Mouse (Mus musculus) gastrocnemius, postnatal 10 days (tissue): ENCODE results near the gene Ucp2. TPM values are rescaled to one million over a fixed set of nuclear protein-coding genes. Genes with fewer than 3 reads are reported as not detected.

Experiments used
- DNase-seq: peaks from one replicate; pipeline ENCODE4 v3.0.0; 2021; ENCODE audit warnings: mixed read lengths
- long read RNA-seq, 2 experiments: library from polyadenylated mRNA; stranded (forward); transcript quantifications; one replicate each; pipeline ENCODE4 v2.0.0; 2021
- total RNA-seq, 2 experiments: library from RNA; stranded (reverse); gene quantifications; 2 replicates each; pipeline ENCODE4 v1.2.3; 2021

The Ucp2 gene
- 100 to 1,000 TPM; 133 to 155 TPM for total RNA-seq
- long read RNA-seq, experiment 1, transcript Ucp2-202 (8 exons, 3,988 nt), result major isoform, 36 of 46 reads
- long read RNA-seq, experiment 1, partial matches to known transcripts, result 8 of 46 reads
- long read RNA-seq, experiment 1, other reads (novel, unspliced or antisense), result 2 of 46 reads
- long read RNA-seq, experiment 2, transcript Ucp2-202 (8 exons, 3,988 nt), result major isoform, 28 of 34 reads
- long read RNA-seq, experiment 2, partial matches to known transcripts, result 3 of 34 reads
- long read RNA-seq, experiment 2, other reads (novel, unspliced or antisense), result 3 of 34 reads

DNA sequence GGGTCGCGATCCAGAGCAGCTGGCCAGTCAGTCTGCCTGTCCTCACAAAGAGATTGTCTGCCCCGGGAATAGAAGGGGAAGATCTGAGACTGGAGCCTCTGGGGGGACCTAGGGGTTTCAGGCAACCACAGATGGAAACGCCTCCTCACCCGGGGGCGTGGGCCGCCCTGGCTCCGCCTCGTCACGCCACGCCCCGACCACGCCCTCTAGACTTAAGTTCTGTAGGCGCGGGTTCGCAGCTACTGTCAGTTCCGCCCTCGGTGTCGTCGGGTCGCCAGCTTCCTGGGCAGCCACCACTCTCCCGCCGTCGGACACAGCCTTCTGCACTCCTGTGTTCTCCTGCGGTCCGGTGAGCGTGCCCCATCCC, at the start of gene Ucp2:
Gene Ucp2 (plus strand): TSS at position 221 of the 367 bp plus-strand sequence.
- DNase-seq, result peak; percentile 79

DNA sequence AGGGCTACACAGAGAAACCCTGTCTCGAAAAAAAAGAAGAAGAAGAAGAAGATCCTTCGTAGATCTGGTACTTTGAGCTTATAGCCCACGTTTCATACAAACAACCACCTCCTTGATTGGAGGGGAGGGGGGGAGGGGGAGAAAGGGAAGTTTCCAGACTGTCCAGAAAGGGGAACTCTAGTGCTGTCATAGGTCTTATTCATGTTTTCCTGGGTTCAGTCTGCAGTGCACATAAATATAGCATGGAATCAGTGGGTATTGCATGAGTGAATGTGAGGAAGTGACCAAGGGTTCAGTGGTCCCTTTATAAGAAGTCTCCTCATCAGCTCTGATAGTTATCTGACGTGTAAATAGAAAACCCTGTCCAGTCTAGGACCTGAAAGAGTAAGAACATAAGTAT, 49.4 kb upstream of the Ucp2 start:
- no peak for DNase-seq

GRCm38 (mm10) chr7:100446271-100446670, 46.9 kb upstream of the Ucp2 start:
- no peak for DNase-seq

DNA sequence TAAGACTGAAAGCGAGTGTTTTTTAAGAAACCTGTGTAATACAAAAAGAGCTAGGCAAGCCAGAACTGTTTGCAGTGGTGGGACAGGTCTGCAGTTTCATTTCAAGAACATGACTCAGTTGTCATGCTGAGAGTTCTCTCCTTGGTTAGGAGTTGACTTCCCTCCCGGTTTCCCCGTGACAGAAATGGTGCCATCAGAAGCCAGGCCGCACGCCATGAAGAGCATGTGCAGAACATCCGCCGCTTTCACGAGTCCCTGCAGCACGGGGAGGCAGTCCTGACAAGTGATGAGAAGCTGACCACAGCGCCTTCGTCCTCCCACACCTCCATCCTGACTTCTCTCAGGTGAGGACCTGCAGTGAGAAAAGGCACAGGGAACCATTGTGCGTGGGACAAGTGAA, 44.6 kb upstream of the Ucp2 start:
- DNase-seq, result no peak

GRCm38 (mm10) chr7:100448985-100449384, 44.2 kb upstream of the Ucp2 start:
- no peak for DNase-seq

- DNase-seq, result no peak
Measured at GRCm38 (mm10) chr7:100458153-100458552, 35.0 kb upstream of the Ucp2 start.

DNA sequence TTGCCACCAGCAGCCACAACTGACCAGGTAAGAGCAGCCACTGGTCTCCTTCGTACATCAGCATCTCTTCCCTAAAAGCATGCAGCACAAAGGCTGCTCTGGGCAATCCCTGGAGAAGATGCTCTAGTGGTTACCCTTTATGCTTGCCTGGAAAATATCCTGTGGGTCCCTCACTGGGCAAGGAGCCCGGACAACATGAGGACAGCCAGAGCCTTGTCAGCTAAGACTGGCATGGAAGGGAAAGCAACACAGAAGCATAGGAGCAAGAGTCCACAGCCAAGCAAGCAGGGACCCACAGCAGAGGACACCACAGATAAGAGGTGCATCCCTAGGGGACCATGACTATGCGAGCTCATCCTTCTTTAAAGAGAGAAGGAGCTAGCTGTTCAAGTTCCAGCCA, 33.3 kb upstream of the Ucp2 start:
- no peak for DNase-seq

GRCm38 (mm10) chr7:100461621-100462151, 31.5 kb upstream of the Ucp2 start:
- DNase-seq, result peak; percentile 38

GRCm38 (mm10) chr7:100463194-100463593, 29.9 kb upstream of the Ucp2 start:
- no peak for DNase-seq

DNA sequence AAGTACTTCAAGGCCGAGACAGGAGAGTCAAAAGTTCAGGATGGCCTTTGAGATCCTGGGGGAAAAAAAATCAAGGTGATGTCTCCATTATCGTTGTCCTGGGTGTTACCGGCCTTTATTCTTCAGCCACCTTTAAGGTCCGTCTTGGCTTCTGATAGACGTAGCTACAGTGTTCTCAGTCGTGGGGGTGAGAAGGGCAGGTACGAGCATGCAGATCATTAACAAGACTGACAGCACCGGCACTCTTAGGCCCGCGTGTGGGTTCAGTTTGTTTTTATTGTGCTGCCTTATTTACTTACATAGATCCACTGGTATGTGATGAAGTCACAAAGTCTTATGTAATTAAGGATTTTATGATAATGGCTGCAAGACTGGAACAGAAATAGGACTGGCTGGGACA, 29.4 kb upstream of the Ucp2 start:
- DNase-seq, result no peak

DNA sequence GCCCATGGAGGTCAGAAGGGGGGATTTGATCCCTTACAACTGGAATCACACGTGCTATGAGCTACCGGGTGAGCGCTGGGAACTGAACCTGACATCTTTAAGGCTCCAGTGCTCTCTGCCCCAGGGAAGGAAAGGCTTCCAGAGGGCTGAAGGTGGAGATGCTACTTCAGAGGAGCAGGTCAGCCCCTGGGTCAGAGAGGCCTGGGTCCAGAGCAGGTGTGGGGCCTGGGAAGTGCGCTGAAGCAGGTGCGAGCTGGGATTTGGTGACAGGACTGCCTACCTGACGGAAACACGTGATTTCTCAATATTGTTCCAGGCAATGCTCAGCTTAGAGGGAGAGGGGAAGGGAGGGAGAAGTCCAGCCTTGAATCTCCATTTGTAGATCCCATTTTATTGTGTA, 28.9 kb upstream of the Ucp2 start:
- no peak for DNase-seq

DNA sequence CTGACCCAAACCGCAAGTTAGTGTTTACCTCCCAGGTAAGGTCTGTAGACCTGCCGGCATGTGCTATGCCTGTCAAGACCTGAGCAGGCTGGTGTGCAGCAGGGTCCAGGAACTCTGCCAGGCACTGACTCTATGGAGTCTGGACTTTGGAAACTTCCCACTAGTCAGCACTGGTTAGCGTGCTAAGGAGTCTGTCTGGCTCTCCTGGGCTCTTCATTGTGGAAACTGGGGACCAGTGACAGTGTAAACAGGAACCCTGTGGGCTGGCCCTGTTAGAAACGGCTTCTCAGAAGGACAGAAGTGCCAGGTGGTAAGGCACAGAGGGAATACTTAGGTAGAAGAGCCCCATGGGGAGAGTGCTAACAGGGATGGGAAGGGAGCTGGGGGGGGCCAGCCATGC, 27.9 kb upstream of the Ucp2 start:
- peak; percentile 32 for DNase-seq

DNA sequence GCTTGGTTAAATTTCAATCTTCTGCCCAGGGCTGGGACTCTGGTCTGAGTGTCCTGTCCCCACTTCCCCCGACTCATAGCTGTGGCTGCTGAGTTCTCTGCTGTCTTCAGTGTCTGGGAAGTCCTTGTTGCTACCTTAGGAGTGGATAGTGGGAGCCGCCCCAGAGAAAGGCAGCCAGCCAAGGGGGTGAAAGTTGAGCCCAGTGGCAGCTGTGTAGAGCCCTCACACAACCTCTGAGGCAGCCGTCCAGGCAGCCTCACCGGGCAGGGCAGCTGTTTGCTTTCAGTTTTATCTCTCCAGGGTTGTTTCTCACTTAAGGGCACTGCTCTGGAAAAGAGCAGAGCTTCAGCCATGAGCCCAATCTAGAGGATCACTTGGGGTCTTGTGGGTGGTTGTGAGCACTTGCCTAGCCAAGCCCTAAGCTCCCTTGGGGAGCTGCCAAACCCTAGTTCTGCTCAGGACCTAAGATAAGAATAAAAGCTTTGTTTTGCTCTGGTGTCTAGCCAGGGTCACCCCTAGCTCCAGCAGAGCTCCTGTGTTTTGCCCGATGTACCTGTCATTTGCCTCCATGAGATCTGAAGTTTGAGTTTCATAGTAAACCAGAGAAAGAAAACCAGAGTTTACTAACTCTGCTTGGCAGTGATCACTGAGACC, 27.4 kb upstream of the Ucp2 start:
- peak; percentile 91 for DNase-seq

DNA sequence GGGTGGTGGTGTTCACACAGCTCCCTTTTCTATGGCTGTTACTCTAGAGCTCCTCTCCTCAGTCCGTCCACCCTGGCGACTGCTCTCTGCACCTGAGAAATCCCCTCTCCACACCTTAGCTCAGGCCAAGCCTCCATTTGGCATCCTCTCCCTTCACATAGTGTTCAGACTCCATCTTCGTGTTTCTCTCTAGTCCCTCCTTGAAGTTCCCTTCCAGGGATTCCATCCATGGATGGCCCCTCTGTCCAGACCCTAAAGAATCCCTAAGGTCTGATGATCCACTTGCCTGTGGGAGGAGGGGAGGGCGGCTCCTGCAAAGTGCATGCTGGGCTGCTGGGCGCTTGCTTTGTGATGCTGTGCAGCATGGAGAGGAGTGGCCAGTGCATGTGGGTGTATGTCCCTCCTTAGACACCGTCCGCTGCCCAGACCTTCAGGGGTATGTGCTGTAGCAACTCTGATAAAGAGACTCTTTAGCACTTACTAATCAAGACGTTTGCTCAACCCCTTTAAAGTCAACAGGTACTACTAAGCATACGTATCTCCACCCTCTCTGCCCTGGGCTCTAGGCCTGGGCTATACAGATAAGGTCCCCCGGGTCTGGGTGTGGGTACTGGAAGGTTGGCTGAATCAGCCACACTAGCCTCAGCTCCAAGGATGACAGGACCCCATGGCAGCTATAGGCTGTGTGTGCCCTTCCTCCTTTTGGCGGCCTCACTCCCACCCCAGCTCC, 26.2 kb upstream of the Ucp2 start:
- DNase-seq, result no peak

DNA sequence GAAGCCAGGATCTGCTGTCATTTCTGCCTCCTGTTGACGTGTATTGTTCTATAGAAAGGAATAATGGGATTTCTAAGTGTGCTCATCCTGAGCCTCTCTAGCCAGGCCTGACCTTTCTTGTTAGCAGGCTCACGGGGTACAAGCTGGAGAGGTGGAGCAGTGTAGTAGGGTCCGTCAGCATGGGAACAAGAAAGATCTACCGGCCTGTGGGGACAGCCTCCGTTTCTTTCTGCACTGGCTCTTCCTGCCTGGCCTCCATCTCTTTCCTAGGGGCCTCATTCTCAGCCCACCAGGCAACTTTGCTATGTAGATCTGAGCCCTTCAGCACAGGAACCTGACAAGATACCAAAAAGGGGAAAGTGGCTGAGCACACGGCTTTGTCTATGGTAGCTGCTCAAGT, 24.4 kb upstream of the Ucp2 start:
- no peak for DNase-seq

DNA sequence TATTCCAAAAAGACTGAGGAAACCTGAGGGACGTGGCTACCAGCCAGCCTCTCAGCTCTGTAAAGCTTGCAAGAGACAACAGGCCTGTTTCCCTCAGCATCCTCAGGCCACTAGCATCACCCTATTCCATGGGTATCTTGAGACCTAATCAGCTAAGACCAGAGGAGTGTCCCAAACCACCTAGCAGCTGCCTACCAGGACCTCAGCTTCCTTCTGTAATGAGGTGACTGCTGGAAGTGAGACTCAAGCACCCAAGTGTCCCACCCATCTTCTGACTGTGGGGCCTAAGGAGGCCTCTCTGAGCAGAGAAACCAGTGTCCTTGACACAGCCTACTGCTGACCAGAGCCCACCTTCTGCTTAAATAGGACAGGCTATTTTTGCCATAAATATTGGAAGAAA, 23.6 kb upstream of the Ucp2 start:
- DNase-seq, result no peak

DNA sequence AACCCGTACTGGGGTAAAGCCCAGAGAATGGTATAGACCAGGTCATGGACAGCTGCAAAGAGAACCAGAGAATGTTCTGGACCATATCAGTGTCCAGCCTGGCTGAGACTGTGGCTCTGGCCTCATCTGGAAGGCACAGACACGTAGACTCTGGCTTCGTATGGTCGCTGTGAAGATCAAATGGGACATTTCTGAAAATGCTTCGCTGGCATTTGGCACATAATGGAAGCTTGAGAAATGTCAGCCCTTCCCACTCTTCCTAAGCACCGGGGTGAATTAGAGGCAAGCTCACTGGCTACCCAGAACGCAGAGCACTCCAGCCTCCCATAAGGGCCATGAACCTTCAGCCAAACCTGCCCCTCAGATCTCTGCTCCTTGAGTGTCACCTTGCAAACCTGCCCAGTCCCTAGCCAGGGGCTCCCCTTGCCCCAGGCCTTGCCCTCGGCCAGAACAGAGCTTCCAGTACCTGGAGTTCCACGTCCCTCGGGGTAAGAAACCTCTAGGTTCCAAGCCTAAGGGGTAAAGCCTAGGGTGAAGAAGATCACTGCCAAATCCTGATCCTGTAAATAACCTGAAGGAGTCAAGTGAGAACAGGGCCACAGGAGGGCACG, 22.2 kb upstream of the Ucp2 start:
- DNase-seq, result no peak

DNA sequence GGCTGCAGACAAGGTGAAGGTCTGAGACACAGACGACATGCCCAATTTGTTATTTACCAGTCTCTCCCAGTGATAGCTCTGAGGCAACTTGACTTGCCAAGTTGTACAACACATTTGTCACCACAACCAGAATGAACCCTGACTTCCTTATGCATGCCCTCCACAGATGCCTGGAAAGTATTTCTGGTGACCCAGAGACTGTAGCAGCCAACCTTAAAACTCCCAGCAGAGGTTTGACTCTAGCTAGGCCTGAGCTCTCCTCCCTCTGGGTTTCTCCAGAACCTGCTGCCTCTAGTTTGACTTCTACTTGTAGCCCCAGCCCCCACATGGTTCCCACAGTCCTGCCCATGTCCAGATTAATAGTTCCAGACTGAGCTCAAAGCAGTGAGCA, 21.7 kb upstream of the Ucp2 start:
- DNase-seq, result no peak

DNA sequence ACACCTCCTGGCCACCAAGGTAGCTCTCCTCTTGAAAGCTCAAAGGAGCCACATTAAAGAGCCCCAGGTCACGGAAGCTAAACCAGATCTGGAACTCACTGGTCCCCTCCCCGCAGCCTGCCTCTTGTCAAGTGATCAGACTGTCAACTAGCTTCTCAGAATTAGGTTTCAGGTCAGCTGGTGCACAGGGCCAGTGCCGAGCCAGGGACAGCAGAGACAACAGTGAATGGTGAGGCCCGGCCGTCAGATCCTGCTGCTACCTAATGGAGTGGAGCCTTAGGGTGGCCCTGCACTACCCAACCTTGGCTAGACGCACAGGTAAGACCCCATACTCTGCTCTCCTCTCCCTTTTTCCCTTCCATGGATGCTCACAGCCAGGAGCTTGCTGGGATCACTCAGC, 20.4 kb upstream of the Ucp2 start, which contains the start of gene Ucp3:
Gene Ucp3 (plus strand): TSS at position 214 of the 400 bp plus-strand sequence.
- peak; percentile 52 for DNase-seq

GRCm38 (mm10) chr7:100473846-100474454, 19.2 kb upstream of the Ucp2 start:
- DNase-seq, result no peak

GRCm38 (mm10) chr7:100474680-100475079, 18.5 kb upstream of the Ucp2 start:
- DNase-seq, result peak; percentile 73

DNA sequence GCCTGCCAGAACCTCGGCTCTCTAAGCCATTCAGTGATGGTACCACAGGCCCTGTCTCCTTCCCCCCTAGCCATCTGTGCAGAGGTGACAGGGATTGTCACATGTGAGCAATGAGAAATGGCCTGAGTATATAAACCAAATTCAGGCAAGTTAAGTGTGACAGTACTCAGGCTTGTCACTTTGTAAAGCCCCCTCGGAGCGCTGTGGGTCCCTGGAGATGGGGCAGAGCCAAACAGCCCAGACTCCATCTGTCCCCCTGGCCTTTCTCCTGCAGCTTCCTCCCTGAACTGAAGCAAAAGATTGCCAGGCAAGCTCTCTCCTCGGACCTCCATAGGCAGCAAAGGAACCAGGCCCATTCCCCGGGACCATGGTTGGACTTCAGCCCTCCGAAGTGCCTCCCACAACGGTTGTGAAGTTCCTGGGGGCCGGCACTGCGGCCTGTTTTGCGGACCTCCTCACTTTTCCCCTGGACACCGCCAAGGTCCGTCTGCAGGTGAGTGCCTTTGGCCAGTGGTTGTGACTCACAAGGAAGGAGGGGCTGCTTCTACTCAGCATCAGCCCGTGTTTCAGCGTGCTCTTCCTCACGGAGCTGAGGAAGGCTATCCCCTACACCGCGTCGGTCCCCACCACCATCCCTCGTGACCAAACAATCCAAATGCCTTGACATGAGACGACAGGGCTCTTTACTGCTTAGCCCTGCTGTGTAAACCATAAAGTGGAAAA, 13.9 kb upstream of the Ucp2 start:
- DNase-seq, result no peak
